Mouse (Mus musculus) limb, embryonic 15.5 days (tissue): ENCODE measurements at regions not wholly inside any gene's neighbourhood (a gene's known extent, or its start where the extent isn't known, plus 50 kb on each side); places are given as distances from the start of the nearest gene placed in this dataset.

ENCODE experiments used
- ATAC-seq: fragments of 200-750 bp; cut with Nextera tagmentation; 2 replicates; pipeline ENCODE4 v1.8.0; 2017; ENCODE audit warnings: low read depth, moderate TSS enrichment; ENCODE audit not compliant: insufficient number of reproducible peaks, low FRiP score, low TSS enrichment
- H3K27ac ChIP-seq: fragments of 300-500 bp; sonication (generic); 2 replicates; pipeline ENCODE4 v1.5.1; 2015; ENCODE audit warnings: moderate library complexity, mild to moderate bottlenecking, inconsistent platforms
- H3K27me3 ChIP-seq: fragments of 300-500 bp; sonication (generic); 2 replicates; pipeline ENCODE4 v1.6.1; 2015; ENCODE audit warnings: inconsistent platforms
- H3K36me3 ChIP-seq: fragments of 300-500 bp; sonication (generic); 2 replicates; pipeline ENCODE4 v1.6.1; 2015; ENCODE audit warnings: inconsistent platforms
- H3K4me1 ChIP-seq: fragments of 300-500 bp; sonication (generic); 2 replicates; pipeline ENCODE4 v1.6.1; 2015; ENCODE audit warnings: inconsistent platforms
- H3K4me2 ChIP-seq: fragments of 300-500 bp; sonication (generic); 2 replicates; pipeline ENCODE4 v1.6.1; 2015; ENCODE audit warnings: mild to moderate bottlenecking, inconsistent platforms
- H3K4me3 ChIP-seq: fragments of 300-500 bp; sonication (generic); 2 replicates; pipeline ENCODE4 v1.5.1; 2015; ENCODE audit warnings: mild to moderate bottlenecking, inconsistent platforms
- H3K9ac ChIP-seq: fragments of 300-500 bp; sonication (generic); 2 replicates; pipeline ENCODE4 v1.6.1; 2015; ENCODE audit warnings: inconsistent platforms
- H3K9me3 ChIP-seq: fragments of 300-500 bp; sonication (generic); 2 replicates; pipeline ENCODE4 v1.6.1; 2016; ENCODE audit warnings: inconsistent platforms
- WGBS: fragments of 180-500 bp; shearing (Covaris S2); methylation state at CpG from one replicate; pipeline ENCODE4 v1.1.7; 2015; 5-methylcytosine and 5-hydroxymethylcytosine counted together

DNA sequence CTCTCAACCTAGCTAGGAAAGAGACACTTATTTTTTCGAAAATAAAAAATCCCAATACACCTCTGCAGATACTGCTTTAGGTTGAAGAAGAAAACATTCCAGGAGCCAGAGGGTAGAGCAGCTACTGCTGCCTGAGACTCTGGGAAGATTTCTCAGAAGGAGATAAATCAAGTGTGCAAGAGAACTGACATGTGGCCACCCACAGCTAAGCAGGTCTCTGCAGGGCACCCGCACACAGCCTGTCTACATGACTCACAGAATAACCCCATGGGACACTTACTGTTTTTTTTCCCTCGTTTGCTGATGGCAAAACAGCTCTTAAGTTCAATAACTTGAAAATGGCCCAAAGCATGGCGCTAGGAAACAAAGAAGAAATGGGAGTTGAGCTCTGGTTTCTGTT lies 68.7 kb upstream of the Abca1 start:
- ATAC-seq = no peak

DNA sequence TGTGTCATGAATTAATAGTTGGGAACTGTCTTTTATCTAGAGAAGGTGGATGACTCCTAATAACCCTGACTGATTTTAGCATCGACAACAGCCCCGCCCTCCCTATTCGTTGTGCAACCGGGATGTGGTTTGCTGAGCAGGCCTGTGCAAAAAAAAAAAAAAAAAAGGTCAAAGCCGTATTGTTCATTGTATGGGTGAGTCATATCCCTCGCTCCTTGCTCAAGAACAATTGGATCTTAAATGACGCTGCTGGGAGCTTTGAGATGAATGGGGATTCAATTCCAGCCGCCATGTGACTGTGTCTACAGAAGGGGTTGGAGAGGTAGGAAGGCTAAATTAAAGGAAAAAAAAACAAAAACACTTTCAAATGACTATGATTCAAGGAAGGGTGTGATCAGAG lies 68.1 kb upstream of the Abca1 start:
- Histone ChIP-seq H3K4me3 (no peak overlapping the region), H3K9ac (no peak overlapping the region), H3K27ac (no peak overlapping the region), H3K36me3 (no peaks in the 10 kb centered on the region), H3K27me3 (no peaks in the 10 kb centered on the region), H3K4me2 (no peak overlapping the region), H3K4me1 (0 out of 2 replicates have a peak, but pooled peaks cover 2% of the 10 kb centered on the region), H3K9me3 (no peaks in the 10 kb centered on the region)
- 70% methylated on average over 8 of the region's 8 CpGs for WGBS
- ATAC-seq = no peak

More for the DNA sequence above, 68.7 kb upstream of the Abca1 start:
- Histone ChIP-seq H3K36me3 (no peaks in the 10 kb centered on the region), H3K9ac (no peak overlapping the region), H3K4me3 (no peak overlapping the region), H3K4me1 (0 out of 2 replicates have a peak, but pooled peaks cover 2% of the 10 kb centered on the region), H3K27ac (no peak overlapping the region), H3K9me3 (no peaks in the 10 kb centered on the region), H3K4me2 (no peak overlapping the region), H3K27me3 (no peaks in the 10 kb centered on the region)
- 46% methylated on average over 4 of the region's 4 CpGs for WGBS

DNA sequence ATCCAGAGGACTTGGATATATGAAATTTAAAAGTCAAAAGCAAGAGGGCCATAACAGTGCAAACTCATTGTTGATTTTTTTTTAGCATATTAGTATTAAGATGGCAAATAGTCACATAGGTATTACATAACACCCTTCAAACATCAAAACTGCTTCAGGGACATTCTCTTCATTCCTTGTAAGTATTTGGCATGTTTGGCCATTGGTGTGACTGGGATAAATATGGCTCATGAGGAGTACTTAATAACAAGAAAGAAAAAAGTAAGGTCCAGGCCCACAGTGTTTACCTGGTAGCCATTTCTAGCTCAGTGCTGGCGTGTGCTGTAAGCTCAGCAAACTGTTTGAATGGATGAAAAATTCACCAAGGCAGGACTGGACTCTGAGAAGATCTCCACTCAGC lies 67.4 kb upstream of the Abca1 start:
- H3K27me3 ChIP-seq = no peaks in the 10 kb centered on the region
- no peaks in the 10 kb centered on the region for H3K9me3 ChIP-seq
- H3K9ac ChIP-seq = no peak overlapping the region
- no peak overlapping the region for H3K27ac ChIP-seq
- 0 out of 2 replicates have a peak, but pooled peaks cover 2% of the 10 kb centered on the region for H3K4me1 ChIP-seq
- H3K4me2 ChIP-seq = no peak overlapping the region
- ATAC-seq = no peak
- no peaks in the 10 kb centered on the region for H3K36me3 ChIP-seq
- whole genome bisulfite sequencing = 78% methylated on average over 1 of the region's 1 CpGs
- H3K4me3 ChIP-seq = no peak overlapping the region

DNA sequence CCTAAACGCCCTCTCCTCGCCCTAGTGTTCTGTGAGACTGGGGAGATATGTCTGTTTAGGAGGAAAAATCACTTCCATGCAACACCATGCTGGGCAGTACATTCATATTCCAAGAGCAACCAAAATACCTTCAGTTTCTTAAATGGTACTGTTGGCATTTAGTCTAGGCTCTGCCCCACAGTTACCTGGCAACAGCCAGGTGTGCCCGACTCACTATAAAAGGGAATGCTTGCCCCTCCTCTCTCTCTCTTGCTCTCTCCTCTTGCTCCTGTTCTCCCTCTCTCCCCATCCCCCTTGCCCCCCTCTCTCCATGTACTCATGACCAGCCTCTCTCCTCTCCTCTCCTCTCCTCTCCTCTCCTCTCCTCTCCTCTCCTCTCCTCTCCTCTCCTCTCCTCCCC lies 66.7 kb upstream of the Abca1 start:
- no peak for ATAC-seq
- no peak overlapping the region for H3K4me2 ChIP-seq
- H3K4me3 ChIP-seq = no peak overlapping the region
- WGBS = 77% methylated on average over 3 of the region's 3 CpGs
- 0 out of 2 replicates have a peak, but pooled peaks cover 2% of the 10 kb centered on the region for H3K4me1 ChIP-seq
- no peaks in the 10 kb centered on the region for H3K36me3 ChIP-seq
- H3K9me3 ChIP-seq = no peaks in the 10 kb centered on the region
- no peak overlapping the region for H3K9ac ChIP-seq
- no peak overlapping the region for H3K27ac ChIP-seq
- no peaks in the 10 kb centered on the region for H3K27me3 ChIP-seq

DNA sequence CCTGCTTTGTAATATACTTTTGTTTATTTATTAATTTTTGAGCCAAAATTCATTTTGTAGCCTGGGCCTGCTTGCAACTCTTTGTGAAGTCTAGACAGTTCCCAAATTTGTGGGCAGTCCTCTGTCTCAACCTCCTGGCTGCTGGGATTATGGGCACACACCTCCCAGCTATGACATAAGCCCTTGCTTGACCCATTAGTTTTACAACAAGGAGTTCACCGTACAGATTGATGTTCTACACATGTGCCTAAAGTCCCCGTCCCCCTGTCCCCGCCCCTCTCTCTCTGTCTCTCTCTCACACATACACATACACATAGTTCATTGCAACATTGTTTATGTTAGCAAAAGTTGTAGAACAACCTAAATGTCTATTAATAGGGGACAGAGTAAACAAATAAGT lies 63.7 kb upstream of the Abca1 start:
- Histone ChIP-seq H3K4me3 (no peak overlapping the region), H3K9me3 (no peaks in the 10 kb centered on the region), H3K36me3 (no peaks in the 10 kb centered on the region), H3K27ac (no peak overlapping the region), H3K4me2 (no peak overlapping the region), H3K27me3 (no peaks in the 10 kb centered on the region), H3K9ac (no peak overlapping the region), H3K4me1 (peaks cover 16% of the 10 kb centered on the region)
- ATAC-seq = no peak
- WGBS = 67% methylated on average over 3 of the region's 3 CpGs

DNA sequence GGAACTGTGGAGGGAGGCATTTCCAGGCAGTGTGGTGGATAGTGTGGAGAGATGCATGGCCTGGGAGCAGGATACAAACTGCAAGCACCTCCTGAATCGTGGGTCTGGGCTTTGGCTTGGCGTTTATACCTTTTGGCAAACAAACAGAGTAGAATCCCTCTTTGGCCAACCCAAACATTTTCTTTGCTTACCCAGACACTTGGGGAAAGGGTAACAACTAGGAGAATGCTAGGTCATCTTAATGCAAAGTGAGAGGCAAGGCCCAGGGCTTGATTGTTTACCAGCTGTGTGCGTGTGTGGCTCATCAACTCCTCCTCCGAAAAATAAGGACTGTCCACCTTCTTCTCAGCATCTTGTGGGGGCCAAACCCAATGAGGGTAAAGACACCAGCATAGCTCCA lies 61.1 kb upstream of the Abca1 start:
- 67% methylated on average over 4 of the region's 4 CpGs for WGBS
- H3K27ac ChIP-seq = no peak overlapping the region
- ATAC-seq = no peak
- no peak overlapping the region for H3K4me3 ChIP-seq
- H3K36me3 ChIP-seq = no peaks in the 10 kb centered on the region
- H3K4me1 ChIP-seq = peaks cover 27% of the 10 kb centered on the region
- H3K4me2 ChIP-seq = no peak overlapping the region
- no peaks in the 10 kb centered on the region for H3K27me3 ChIP-seq
- H3K9me3 ChIP-seq = no peaks in the 10 kb centered on the region
- no peak overlapping the region for H3K9ac ChIP-seq

DNA sequence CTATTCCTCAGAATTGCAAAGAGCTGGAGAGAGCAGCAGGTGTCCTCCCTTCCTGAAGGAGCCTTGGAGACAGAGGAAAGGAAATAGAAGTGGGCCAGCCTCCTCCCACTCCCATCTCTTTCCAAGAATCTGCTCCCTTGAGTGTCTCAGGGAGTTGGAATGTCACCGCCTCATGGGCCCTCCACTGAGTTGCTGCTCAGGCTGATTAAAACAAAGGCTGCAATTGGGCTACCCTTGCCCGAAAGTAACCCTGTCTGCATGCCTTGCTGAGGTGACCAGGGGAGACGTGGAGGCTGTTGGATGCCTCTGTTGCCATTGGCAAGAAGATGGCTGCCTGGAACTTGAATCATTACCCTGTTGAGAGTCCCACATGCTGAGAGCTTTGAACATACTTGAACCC lies 59.7 kb upstream of the Abca1 start:
- H3K4me2 ChIP-seq = no peak overlapping the region
- H3K4me3 ChIP-seq = no peak overlapping the region
- 62% methylated on average over 3 of the region's 3 CpGs for WGBS
- H3K9me3 ChIP-seq = no peaks in the 10 kb centered on the region
- no peaks in the 10 kb centered on the region for H3K36me3 ChIP-seq
- no peak overlapping the region for H3K27ac ChIP-seq
- no peaks in the 10 kb centered on the region for H3K27me3 ChIP-seq
- H3K4me1 ChIP-seq = peaks cover 27% of the 10 kb centered on the region
- H3K9ac ChIP-seq = no peak overlapping the region
- no peak for ATAC-seq

DNA sequence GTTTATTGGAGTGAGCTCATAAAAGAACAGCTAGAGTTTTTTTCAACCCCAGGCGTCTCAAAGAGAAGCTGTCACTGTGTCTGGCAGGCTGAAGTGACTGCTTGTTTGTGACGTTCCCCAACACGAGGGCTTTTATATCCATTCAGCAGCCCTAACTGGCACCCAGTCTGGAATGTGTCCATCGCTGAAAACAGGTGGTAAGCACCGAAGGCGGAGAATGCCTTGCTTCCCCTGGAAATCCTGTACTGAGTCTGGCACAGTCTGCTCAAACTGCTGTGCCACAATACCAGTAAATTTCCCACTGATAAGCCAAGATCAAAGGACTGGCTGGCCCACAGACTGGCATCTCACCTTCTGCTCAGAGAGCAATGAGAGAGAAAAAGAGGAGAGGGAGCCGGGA lies 59.1 kb upstream of the Abca1 start:
- Histone ChIP-seq H3K4me3 (no peak overlapping the region), H3K27me3 (no peaks in the 10 kb centered on the region), H3K9me3 (no peaks in the 10 kb centered on the region), H3K4me1 (peaks cover 27% of the 10 kb centered on the region), H3K27ac (peak overlapping the region; percentile 87), H3K9ac (no peak overlapping the region), H3K36me3 (no peaks in the 10 kb centered on the region), H3K4me2 (0 out of 2 replicates have a peak overlapping the region, but pooled peaks have one; percentile 82)
- ATAC-seq = no peak
- WGBS = 24% methylated on average over 7 of the region's 7 CpGs

DNA sequence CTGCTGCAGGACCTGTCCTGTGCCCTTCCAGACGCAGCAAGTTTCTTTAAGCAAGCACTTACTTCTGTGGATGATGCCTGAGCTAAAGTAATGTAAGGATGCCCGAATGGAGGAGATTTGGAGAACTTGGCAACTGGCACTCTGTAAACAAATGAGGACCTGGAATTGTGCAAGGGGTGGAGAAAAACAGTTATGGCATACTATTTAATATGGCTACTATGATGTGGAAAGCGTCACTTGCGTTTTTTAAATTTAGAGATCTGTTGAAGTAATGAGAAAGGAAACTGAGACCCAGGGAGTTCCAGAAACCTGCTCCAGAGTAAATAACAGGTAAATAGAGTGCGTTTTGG lies 58.6 kb upstream of the Abca1 start:
- Histone ChIP-seq H3K36me3 (no peaks in the 10 kb centered on the region), H3K27me3 (no peaks in the 10 kb centered on the region), H3K27ac (peak overlapping the region; percentile 87), H3K4me2 (peak overlapping the region; percentile 82), H3K4me3 (peak overlapping the region; percentile 52), H3K4me1 (peaks cover 27% of the 10 kb centered on the region), H3K9ac (no peak overlapping the region), H3K9me3 (no peaks in the 10 kb centered on the region)
- no peak for ATAC-seq
- WGBS = 24% methylated on average over 5 of the region's 5 CpGs

DNA sequence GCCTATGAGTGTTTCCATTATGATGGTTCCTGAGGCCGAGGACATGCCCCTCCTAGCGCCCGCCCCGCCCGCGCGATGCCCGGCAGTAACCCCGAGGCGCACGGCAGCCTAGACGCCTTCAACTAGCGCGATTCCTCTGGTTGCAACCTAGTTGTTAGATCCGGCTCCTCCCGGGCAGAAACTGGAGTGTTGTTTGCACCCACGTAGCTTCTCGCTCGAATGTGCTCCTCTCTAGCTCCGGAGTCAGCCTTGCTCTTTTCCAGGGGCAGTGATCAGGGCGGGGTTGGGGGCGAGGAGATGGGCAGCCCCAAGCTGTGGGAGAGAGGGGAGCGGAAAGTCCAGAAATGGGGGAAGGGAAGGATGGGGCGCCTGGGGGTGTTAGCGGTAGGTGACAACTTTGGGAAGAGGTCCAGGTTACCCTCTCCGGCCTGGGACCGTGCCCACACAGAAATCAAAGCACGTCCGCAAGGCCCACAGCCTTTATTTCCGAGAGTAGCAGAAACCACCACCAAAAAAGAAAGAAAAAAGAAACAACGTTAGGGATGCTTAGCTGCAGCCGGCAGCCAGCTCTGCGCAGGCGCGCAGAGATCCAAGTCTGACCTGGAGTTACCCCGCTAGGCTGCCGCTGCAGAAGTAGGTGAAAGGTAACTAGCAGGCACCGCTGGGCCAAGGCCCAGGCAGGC lies 58.1 kb upstream of the Abca1 start:
- Histone ChIP-seq H3K9ac (peak overlapping the region; percentile 41; the same call in 1 of the 2 replicates), H3K4me2 (peak overlapping the region; percentile 82), H3K36me3 (no peaks in the 10 kb centered on the region), H3K9me3 (no peaks in the 10 kb centered on the region), H3K27me3 (no peaks in the 10 kb centered on the region), H3K4me1 (peaks cover 27% of the 10 kb centered on the region), H3K4me3 (peak overlapping the region; percentile 52), H3K27ac (peak overlapping the region; percentile 87)
- under 1% methylated on average over 38 of the region's 38 CpGs for WGBS
- ATAC-seq = peak; percentile 73

DNA sequence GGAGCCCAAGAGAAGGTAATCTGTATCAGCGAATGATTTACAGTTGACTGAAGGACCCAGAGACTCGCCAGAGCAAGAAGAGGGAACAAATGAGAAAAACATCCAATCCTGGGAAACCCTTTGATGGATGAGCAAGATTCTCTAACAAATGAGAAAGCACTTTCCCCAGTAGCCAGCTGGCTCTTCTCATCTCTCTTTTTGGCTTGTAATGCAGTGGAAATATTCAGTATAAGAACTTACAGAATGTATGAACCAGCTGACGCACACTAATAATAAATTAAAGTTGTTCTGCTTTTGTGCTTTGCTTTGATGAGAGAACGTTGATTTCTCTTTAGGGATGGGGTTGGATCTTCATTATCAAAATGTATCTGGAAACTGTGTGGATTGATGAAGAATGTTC lies 52.8 kb upstream of the Abca1 start:
- 56% methylated on average over 4 of the region's 4 CpGs for WGBS

DNA sequence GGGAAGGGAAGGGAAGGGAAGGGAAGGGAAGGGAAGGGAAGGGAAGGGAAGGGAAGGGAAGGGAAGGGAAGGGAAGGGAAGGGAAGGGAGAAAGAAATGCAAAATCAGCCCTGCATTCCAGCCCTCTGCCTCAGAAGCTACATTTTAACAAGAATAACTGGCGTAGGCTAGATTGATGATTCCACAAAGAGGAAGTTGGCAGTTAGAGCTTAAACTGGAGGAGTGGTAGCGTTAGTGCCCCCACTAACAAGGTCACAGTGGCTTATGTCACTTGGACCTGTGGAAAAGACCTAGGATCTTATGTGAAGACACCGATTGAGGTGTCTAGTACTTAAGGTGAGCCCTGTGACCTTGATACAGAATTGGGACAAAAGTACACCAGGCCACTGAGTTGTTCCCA lies 51.0 kb upstream of the Abca1 start:
- Histone ChIP-seq H3K9me3 (no peaks in the 10 kb centered on the region), H3K27ac (no peak overlapping the region), H3K4me3 (no peak overlapping the region), H3K4me2 (no peak overlapping the region), H3K4me1 (no peaks in the 10 kb centered on the region), H3K36me3 (no peaks in the 10 kb centered on the region), H3K9ac (no peak overlapping the region), H3K27me3 (no peaks in the 10 kb centered on the region)
- 79% methylated on average over 3 of the region's 3 CpGs for WGBS
- no peak for ATAC-seq

More for the DNA sequence above, 52.8 kb upstream of the Abca1 start:
- Histone ChIP-seq H3K4me2 (no peak overlapping the region), H3K9me3 (no peaks in the 10 kb centered on the region), H3K9ac (no peak overlapping the region), H3K36me3 (no peaks in the 10 kb centered on the region), H3K27ac (no peak overlapping the region), H3K4me1 (peaks cover 5% of the 10 kb centered on the region; the same call in 1 of the 2 replicates), H3K4me3 (no peak overlapping the region), H3K27me3 (no peaks in the 10 kb centered on the region)
- no peak for ATAC-seq
